Mouse (Mus musculus) mouse trophoblast stem cell (cell line): ENCODE data around the gene Ero1lb.

Source experiments
- in situ Hi-C, 2 experiments: fragments of 300-500 bp; cut with MseI, MboI; formaldehyde crosslinking; loops; 2 replicates in 1 of 2; 3 replicates in 1 of 2; pipeline ENCODE4 v1.15.1; 2025

Gene Ero1lb

DNA sequence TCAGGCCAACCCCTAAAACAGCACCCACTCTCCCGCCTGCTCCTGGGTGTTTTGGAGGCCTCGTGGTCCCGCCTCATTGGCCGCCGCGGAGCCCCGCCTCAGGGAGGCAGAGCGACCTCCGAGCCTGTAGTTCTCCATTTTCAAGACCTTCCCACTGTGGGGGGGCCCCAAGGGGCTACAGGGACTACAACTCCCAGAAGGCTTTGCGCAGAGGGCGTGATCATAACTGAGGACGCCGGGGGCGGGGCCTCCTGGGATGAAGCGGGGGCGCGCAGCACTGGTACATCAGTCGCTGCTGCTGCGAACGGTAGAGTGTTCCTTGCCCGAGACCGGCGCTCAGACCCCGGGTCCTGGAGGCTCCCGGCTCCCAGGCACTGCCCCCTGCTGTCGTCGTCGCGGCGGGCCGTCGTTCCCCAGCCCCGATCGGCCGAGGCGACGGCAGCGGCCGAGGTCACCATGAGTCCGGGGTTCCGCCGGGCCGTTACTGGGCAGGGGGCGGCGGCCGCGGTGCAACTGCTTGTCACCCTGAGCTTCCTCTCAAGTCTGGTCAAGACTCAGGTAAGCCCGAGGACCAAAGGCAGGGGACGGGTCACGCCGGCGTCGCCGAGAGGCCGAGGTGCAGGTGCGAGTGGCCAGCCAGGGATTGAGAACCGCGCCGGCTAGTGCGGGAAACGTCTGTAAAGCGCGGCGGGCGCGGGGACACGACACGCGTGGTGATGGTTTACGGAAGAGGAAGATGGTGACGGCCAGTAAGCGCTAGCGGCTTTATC lies at the start of gene Ero1lb:
Ero1lb (plus strand) TSS at position 254 of the 770 bp plus-strand sequence.
- in situ Hi-C loops = no loop called here

DNA sequence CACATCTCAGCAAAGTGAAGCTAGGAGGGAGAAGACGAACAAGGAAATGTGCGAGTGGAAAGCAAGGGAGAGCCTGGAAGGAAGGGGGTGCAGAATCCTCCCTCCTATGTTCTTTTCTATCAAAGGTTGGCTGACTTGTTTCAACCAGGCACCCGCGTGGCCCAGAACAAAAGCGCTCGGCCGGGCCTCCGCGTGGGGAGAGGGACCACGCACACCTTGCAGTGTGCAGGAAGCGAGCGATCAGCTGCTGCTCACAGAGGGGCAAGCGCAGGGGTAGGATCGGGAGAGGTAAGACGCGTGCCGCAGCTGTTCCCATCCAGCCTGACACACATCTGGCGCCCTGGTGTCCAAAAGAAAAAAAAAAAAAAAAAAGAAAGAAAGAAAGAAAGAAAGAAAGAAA lies 46.3 kb upstream of the Ero1lb start:
- in situ Hi-C loops = no loop called here

DNA sequence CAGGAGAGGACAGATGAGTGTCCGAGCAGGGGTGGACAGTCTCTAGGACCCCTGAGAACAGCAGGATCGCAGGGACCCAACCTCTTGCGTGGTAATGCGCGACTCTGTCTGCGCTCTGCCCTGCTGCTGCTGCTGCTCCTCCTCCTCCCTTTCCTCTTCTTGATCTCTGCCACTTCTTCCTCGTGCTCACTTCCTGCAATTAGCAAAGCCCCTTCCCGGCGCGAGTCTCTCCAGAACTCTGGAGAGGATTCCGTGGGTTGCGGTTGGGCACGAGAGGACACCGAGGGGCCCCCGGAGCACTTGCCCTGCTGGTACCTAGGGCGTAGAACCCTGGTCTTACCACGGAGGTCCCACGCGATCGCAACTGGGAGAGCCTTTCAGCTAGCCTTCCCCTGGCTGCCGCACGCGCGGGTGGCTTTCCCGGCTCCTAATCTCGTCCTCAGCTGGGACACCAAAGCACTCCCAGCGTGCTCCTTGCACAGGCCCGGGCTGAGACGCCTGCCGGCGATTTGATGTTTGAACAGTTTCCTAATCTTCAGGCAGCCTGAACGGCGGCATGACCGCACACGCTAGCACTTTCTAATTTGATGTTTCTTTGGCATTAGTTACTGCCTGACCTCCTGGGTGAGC lies 45.6 kb upstream of the Ero1lb start, which contains the start of gene Edaradd:
Edaradd (minus strand) TSS at position 484 of the 630 bp plus-strand sequence.
- in situ Hi-C loops = no loop called here

DNA sequence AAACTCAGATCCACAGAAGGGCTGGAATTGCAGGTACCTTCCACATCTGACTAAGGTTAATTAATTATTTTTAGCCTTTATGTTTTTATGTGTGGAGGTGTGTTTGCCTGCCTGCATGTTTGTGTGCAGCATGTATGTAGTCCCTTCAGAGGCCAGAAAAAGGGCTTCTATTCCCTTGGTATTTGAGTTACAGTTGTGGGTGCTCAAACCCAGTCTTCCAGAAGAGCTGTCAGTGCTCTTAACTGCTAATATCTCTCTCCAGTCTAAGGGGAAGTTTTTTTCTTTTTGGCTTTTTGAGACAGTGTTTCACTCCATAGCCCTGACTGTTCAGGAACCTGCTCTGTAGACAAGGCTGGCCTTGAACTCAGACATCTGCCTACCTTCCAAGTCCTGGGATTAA lies 43.3 kb upstream of the Ero1lb start:
- in situ Hi-C loops = no loop called here

DNA sequence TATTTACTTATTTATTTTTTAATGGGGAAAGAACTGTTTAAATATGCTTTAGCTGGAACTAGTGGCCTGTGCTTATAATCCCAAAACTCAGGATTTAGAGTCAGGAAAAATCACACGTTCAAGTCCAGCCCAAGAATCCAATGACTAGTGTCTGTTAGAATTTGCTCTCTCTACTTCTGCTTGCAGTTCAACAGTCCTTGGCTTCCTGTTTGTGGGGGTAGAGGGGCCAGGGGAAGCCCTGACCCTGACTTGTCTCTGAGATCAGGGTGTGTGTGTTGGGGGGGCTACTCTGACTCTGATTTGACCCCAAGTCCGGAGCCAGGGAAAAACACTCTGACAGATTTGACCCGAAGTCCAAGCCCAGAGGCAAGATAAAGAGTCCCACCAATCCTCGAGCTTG lies 40.0 kb upstream of the Ero1lb start:
- in situ Hi-C loops = no loop called here

DNA sequence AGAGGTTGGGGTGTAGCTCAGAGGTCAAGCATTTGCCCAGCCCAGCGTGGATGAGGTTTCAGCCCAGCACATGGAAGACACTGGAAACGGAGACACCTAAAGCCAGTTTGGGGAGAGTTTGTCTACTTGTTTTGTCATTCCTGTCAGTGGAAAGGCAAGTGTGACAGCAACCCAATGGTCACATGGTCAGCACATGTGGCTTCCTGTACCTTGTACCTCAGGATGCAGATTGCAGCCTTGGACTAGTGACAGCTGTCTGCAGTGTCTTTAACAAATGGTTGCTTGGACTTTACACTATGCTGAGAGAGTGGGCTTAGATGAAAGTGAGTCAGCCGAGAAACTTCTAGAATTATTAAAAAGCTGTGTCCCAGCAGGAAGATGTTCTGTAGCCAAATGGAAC lies 31.0 kb upstream of the Ero1lb start:
- in situ Hi-C loops = loop anchor here (10.0 kb wide), 1 partner anchor 60 kb away; no protein-coding TSS in a partner anchor

DNA sequence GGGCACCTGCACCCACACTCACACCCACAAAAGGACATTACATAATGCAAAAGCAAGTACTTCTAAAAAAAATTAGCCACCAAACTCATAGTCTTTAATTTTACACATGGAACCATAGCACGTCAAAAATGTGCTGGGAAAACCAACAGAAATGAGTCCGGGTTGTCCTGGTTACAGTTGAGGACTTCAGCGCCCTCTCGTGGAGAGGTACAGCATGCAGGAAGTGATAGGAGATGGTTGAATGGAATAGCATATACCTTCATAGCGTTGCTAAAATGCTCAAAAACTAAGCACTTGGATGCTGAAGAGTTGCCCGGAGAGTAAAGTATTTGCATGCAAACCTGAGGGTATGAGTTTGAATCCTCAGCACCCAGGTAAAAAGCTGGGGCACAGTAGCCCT lies 27.7 kb upstream of the Ero1lb start:
- in situ Hi-C loops = loop anchor here (10.0 kb wide), 1 partner anchor 63 kb away; no protein-coding TSS in a partner anchor

DNA sequence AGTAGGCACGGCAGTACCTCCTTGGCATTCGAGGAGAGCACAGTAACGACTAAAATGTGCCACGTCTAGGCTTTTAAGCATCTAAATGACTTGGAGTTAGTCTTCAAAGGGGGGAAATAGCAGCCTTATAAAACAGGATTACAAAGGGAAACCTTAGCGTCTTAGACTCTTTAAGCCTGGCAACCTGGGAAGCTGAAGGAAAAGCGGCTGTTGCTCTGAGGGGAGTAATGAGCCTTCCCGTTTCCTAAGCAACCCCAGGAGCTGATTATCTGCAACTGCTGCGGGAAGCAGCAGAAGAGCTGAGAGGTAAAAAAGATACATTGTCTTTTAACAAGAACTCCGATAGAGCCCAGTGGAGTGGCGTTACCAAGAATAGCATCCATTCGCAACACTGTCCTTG lies 26.0 kb upstream of the Ero1lb start:
- in situ Hi-C loops = loop anchor here (10.0 kb wide), 1 partner anchor 65 kb away; no protein-coding TSS in a partner anchor

DNA sequence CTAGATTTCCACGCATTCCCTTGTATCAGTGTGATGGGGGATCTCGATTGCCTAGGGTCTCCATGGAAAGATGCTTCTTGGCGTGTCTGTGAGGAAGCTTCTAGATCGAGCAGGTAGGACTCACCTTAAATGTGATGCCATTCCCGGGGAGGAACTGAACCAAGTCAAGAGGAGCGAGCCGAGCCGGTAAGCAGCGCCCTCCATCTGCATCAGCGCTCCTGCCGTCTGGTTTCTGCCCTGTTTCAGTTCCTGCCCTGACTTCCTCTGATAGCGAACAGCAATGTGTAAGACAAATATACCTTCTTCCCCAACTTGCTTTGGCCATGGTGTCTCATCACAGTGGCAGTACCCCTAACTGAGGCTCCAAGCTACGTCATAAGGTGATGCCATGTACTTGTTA lies 25.6 kb upstream of the Ero1lb start:
- in situ Hi-C loops = no loop called here

DNA sequence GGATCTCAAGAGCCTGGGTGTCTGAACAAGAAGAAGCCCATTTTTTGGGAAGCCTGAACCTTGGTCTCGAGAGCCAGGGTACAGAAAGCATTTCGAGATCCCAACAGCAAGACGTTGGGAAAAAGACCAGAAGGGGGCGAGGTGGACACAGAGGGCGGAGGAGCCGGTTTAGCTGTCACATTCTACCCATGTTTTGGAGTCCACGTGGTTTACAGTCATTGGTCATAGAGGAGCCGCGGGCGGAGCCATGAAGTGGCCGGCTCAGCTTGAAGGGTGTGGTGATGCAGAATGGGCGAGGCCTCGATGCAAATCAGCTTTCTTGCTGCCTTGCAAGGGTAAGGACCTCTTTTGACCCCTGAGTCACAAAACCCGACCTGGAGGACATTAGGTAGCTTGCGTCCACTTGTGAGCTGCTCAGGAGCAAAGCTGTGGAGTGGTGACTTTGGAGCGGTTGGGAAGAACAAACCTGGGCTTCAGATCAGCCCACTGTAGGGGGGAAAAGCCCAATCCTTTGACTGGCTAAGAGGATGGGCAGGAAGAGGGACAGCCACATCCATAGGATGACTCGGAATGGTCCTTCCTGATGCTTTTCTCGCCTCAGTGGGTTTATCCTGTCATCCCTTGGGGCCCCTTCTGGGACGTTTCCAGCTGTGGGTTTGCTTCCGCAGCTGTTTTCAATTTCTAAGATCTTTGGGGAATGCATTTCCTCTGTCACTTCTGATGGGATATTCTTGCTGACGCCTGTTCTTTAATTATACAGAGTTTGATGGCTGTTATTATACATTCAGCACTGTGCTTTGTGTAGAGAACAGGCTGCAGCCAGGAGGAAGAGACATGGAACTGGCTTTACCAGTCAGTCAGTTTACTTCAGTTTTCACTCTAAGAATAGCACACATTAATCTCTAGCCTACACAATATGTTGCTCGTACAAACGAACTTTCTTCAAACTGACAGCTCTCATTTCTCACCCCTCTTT lies 23.4 kb upstream of the Ero1lb start:
- in situ Hi-C loops = no loop called here

DNA sequence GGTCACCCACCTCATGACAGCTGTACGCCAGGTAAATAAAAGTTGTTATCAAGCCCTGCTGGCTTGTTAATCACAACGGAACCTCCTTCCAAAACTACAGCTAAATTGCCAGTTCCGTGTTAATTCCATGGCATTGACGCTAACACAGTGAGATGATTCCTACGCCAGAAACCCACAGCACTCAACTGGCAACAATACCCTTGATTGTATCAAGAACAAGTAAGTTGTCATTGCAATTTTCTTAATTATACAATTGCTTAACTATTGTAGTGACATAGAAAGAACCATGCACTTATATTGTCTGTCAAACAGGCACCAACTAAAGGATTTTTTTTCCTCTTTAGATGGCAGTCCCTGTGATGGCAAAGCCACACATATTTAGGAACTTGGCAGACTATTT lies 22.4 kb upstream of the Ero1lb start:
- in situ Hi-C loops = no loop called here

DNA sequence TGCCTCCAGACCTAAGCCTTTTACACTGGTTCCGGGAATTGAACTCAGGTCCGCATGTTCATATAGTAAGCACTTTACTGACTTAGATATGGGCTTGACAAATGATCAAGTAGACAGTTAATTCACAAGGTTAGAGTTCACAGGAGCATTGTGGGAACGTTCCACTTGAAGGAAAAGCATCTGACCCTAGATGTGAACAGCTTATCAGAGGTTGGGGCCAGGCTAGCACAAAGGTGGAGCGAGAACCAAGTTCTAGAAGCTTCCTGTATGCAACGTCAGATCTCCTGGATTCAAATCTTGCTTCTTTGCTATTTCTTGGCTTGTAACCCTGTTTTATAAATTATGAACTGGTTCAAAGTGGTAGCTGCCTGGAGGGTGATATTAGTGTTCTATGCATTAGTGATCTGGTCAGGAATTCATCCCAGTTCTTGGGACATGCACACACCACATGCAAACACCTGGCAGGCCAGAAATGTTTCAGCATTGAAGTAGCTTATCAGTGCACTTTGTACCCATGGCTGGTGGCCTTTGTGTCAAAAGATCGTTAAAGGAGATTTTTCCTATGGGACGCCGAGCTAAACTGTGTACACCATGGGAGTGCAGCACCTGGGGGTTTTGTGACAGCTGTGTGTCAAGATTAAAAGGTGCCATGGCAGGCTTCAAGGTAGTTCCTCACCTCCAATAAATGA lies 21.6 kb upstream of the Ero1lb start:
- in situ Hi-C loops = no loop called here

DNA sequence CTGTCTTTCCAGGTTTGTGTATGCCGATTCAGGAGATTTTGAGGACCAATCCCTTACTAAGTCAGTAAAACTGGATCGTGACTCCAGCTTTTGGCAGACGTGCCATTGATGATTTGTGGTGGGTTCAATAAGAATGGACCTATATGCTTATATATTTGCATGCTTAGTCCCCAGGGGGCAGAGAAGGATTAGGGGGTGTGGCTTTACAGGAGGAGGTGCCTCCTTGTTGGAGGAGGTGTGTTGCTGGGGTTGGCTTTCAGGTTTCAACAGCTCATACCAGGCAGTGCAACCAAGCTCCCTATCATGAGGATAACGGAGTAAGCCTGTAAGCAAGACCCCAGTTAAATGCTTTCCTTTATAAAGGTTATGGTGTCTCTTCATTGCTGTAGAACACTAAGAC lies 11.5 kb upstream of the Ero1lb start:
- in situ Hi-C loops = no loop called here

DNA sequence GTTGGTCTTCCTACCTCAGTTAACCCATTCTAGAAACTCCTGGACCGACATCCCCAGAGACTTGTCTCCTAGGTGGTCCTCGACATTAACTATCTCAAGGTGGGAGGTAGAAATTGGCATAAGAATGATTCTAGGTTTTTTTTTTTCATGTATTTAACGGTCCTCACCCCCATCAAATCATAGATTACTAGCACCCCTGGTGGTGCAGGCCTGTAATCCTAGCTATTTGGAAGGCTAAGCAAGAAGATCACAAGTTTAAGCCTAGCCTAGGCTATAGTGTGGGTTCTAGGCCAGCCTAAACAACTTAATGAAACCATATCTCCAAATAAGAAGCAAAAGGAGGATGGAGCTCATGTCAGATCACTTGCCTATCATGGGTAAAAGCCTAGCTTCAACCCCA lies 6.6 kb upstream of the Ero1lb start:
- in situ Hi-C loops = no loop called here

DNA sequence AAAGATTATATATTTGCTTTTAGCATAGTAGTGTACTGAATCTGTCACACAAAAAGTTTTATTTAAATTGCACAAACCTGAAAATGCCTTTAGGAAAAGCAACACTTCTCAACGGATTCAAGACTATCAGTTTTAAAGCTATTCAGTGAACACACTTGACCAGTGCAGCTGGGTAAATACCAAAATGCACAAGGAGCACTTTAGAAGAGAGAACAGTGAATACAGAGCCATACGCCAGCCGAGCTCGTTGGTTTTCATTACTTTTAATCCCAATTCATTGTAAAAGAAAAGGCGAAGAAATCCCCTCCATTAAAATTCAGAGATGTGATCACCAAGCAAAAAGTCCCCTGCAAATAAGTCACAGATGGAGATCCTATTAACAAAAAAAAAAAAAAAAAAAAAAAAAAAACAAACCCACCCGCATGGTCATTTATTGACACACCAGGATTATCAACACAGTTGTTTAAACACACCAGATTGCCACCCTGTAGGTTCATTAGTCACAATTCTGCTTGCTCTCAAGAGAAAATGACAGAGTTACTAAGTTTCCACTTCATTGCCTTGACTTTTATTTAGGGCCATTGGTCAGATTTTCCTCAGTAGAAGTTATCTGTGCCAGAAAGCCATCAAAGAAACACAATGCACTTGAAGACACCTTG lies 6.1 kb upstream of the Ero1lb start:
- in situ Hi-C loops = no loop called here

DNA sequence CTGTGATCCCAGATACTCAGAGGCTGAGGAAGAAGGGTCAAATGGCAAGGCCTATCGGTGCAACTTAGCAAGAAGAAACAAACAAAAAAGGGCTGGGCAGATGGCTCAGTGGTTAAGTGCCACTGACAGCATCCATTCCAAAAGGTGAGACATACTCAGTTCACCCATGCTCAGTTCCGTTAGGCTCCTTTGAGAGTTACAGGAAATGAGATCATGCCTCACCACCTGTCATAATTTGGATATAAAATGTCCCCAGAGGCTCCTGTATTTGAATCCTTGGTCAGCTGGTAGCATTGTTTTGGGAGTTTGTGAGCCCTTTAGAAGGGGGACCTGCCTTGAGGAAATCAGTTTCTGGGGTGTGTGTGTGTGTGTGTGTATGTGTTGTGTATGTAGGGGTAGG lies 3.9 kb upstream of the Ero1lb start:
- in situ Hi-C loops = no loop called here

DNA sequence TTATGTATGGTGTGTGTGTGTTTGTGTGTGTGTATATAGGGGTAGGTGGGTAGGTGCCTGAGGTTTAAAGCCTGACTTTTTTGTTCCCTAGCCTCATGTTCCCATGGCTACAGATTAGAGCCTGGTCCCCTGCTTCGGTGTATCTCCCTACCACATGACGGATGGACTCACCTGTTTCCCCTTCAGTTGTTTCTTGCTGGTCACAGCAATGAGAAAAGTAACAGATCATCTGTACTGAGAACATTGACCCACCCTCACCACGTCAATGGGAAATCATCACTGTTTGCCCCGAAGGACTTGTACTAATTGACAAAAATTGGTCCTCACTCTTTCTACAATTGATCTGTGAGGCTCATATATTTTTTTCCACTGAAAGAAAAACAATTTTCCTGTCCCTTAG lies 3.4 kb upstream of the Ero1lb start:
- in situ Hi-C loops = no loop called here

DNA sequence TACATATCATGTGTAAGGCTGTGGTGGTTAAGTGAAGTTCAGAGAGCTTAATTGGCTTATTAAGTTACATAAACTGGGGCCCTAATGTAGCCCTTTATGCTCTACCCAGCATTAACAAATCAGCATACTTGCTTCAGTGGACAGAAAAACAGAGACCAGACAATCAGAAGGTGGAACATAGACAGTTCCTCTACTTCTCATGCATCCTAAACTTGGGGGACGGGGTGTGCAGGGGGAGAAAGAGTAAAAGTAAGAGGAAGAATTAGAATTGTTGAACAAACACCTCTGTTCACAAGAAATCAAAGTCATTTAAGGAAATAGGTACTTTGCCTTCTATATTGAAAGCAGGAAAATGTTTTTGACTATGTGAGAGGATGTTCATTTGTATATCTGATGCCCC lies 2.3 kb downstream of the Ero1lb start:
- in situ Hi-C loops = no loop called here

DNA sequence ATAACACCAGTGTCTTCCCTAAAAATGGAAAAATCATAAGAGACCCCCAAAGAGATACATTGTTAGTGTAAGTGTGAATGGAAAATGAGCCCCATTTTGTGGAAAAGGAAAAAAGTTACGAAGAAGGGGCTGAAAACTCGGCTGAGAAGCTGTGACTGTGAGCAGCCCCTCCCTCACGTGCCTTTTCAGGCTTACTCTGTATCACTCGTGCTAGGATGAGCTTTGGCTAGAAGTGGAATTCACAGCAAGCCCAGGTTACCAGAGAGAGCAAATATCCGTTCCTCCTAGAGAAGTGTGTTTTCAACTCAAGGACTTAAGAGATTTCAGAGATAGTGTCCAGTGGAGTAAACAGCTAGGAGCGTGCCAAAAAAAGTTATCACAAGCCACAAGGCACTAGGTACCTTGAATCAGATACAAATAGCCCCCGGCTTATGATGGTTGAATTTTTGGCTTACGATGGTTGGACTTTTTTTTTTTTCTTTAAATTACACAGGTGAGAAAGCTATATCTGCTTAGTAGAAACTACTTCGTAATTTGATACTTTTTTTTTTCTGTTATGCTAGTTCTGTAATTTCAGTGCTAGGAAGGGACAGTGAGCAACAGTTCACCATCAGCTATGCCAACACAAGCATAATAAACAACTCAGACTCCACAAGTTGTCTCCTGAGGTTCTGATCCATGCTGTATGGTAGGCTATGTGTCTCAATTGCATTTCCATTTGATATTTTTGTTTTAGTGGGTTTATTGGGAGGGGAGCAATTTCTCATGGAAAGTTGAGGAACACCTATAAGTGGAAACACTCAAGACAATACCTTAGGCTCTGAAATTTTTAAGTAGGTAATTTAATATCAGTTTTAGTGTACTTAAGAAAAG lies 3.2 kb downstream of the Ero1lb start:
- in situ Hi-C loops = no loop called here

DNA sequence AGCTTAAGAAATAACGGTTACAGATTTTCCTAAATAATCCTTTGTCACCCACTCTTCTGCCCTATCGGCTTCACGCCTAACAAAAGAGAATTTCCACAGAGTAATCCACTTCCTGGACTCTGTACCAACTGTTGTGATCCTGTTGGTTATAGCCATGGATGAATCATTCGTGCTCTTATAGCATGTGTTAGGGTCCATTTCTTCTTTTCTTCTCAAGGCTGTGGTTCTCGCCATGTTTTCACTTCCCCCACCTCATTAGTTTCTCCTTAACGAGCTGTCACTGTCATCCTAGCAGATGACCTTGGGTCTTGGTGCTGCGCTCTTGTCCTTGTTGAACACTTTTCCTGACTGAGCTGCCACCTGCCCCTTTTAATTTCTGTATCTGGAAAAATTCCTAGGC lies 4.1 kb downstream of the Ero1lb start:
- in situ Hi-C loops = no loop called here
